Mouse (Mus musculus) gastrocnemius, adult 8-10 months (tissue): ENCODE data around the gene Vsig10l. TPM values are rescaled to one million over a fixed set of nuclear protein-coding genes. Genes with fewer than 3 reads are reported as not detected.

Experiments used
- DNase-seq, 2 experiments: peaks; one replicate each; pipeline ENCODE4 v3.0.0; 2022; ENCODE audit warnings: low spot score in 2 of 2
- total RNA-seq, 4 experiments: library from RNA; stranded (reverse); gene quantifications; 2 replicates each; pipeline ENCODE4 v1.2.4; 2022

Gene Vsig10l
- 1 to 10 TPM; 1.3 to 2.7 (median 1.7) TPM for total RNA-seq

DNA sequence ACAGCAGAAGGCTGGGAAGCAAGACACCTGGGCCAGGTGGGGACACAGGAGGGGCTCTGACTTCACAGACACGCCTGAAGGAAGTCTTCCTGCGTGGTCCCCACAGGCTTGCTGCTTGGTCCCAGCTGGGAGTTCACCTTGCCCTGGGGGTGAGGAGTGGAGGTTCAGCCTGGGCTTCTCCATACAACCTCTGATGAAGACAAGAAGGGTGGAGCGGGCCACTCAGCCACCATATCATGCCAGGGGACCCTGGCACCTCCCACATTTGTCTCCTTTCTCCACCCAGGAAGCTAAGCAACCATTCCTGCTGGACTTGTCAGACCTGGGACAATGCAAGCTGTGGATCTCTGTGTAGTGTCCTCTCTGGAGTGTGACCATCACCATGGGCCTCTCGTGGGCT lies at the start of gene Vsig10l:
Gene Vsig10l (plus strand): TSS at position 301 of the 400 bp plus-strand sequence.
- DNase-seq, result no peak

GRCm38 (mm10) chr7:43417298-43417697 lies 45.7 kb upstream of the Vsig10l start:
- no peak for DNase-seq

DNA sequence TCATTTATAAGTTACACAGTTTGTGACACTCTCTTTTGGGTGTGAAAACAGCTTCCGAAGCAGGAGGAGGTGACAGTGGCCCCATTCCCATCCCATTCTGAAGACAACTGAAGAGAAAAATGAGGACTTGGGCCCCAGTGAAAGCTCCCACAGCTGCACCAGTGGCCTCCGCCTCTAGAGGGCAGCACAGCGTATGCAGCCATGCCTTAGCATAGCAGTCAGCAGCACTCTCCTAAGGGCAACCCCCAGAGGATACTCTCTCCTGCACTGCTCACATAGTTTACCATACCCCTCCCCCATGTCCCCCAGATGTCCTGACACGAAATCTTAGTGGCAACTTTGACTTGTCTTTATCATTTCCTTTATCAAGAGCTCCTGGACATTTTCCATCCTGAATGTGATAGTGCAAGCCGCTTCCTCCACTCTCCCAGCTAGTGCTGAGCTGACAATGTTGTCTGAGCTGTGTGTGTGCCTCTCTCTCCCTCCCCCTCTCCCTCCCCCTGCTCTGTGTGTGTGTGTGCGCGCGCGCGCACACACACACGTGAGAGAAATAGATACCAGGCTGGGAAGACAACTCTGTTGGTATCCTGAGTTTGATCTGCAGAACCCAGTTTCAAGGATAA lies 39.8 kb upstream of the Vsig10l start:
- DNase-seq, result peak; percentile 62 to 71

GRCm38 (mm10) chr7:43423991-43424625 lies 38.8 kb upstream of the Vsig10l start:
- DNase-seq, result no peak

DNA sequence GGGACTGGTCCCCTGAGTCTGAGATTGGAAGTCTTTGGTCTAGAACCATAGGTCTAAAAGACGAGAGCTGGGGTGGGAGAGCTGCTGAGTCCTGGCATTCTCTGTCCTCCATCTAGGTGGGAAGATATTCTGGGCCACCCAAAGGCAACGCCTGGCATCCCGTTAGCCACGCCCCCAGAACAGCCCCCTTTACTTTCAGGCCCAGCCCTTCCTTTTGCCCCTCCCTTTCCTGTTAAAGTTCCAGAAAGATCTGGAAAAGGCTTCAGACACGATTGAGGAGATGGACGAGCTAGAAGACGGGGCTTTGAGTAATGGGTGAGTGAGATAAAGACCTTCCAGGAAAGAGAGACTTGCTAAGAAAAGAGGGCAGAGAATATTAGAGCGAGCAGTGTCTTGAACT lies 35.5 kb upstream of the Vsig10l start, which contains the start of gene Lim2:
Gene Lim2 (plus strand): TSS at position 265 of the 400 bp plus-strand sequence.
- no peak for DNase-seq

GRCm38 (mm10) chr7:43429500-43429899 lies 33.5 kb upstream of the Vsig10l start:
- DNase-seq, result no peak

- DNase-seq, result no peak
Observed at GRCm38 (mm10) chr7:43432891-43433290, 30.1 kb upstream of the Vsig10l start.

GRCm38 (mm10) chr7:43434676-43435075 lies 28.3 kb upstream of the Vsig10l start:
- DNase-seq, result no peak

DNA sequence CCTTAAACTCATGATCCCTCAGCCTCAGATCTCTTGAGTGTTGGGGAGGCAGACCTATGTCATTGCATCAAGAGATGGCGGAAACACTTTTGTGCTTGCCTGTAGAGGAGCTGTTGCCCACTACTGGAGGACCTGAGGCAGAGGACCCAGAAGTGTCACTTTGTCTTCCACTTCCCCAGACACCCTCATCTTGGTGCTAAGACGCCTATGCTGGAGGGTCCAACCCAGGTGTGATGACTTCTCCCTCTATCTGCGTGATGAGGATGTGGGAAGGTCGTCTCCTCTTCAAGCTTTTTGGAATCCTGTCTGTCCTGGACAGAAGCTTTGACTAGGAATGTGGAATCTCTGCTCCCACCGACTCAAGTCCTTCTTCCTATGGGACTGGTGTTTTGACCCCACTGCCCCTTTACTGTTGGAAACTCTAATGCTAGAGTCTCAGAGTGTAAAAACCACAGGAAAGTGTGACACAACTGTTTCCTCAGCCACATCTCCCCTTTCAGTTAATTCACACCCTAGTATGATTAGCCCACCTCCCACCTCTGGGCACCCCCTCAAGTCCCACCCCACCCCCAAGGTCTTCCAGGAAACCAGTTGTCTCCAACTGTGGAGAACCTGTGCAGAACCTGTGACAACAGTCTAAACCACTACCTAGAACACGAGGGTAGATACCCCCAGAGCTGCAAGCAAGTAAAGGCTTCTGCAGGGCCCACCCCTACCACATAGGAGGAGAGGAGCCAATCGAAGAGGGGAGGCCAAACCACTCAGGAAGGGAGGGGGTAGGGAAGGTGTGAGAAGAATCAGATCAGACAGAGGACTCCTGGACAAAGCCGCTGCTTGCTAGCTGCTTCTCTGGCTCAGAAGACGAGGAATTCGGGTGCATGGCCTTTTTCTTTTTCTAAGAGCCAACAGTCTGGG lies 26.4 kb upstream of the Vsig10l start, which contains the start of gene Nkg7:
Gene Nkg7 (plus strand): TSS at position 733 of the 915 bp plus-strand sequence.
- DNase-seq, result no peak

DNA sequence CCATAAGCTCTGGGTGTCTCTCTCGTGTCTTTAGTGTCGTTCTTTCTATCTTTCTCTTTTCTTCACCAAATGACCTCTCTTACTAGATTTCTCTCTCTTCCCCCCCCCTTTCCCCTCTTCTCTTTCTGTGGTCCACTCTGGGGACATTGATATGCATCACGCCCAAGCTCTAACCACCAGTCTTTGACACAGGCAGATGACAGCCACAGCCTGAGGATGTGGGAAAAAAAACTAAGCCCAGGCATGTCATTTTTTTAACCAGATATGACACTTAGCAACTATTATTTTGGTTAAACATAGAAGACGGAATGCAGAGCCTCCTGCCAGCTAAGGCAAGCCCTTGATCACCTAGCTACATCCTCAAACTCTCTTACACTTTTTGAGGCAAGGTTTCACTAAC lies 24.3 kb upstream of the Vsig10l start:
- no peak for DNase-seq

- no peak for DNase-seq
Observed at GRCm38 (mm10) chr7:43440482-43440881, 22.5 kb upstream of the Vsig10l start, which contains the start of gene Cldnd2. Cldnd2 (plus strand) TSS chr7:43440782.

DNA sequence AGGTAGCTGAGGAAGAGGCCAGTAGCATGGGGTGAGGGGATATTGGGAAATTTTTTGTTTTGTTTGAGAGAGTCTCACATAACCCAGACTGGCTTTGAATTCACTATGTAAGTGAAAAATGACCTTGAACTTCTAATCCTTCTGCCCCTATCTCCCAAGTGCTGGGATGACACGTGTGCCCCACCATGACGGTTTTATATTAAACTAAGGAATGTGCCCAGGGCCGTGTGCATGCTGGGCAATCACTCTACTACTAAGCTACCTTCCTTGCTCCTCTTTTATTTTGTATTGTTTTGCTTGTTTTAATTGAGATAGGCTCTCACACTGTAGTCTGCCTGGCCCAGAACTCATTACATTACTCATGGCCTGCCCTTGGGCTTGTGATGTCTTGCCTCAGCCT lies 21.9 kb upstream of the Vsig10l start:
- DNase-seq, result no peak

GRCm38 (mm10) chr7:43442684-43443083 lies 20.3 kb upstream of the Vsig10l start:
- DNase-seq, result no peak

GRCm38 (mm10) chr7:43443126-43443916 lies 19.6 kb upstream of the Vsig10l start:
- DNase-seq, result peak; percentile 73 to 74

GRCm38 (mm10) chr7:43443917-43444293 lies 19.0 kb upstream of the Vsig10l start, which contains the start of the genes Etfb and Gm45233:
Etfb (plus strand) TSS chr7:43444083.
Gm45233 (plus strand) TSS chr7:43444128.
- peak; percentile 92 to 96 for DNase-seq

DNA sequence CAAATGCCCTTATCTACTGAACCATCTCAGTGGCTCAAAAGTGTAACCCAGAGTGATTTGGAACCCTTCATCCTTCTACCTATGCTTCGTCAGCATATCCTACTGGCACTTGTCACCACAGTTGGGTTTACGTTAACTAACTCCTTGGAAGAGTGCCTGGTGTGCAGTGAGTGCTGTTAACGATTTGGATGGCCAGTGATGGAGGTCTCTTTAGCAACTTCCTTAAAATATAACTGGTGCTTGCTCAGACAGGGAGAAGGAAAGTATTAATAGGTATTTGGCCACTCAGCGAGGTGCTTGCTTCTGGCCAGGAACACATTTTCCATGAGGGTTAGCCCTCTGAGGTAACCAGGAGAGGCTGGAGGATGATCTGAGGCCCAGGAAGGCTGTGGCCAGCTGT lies 15.2 kb upstream of the Vsig10l start:
- no peak for DNase-seq

- DNase-seq, result no peak
Observed at GRCm38 (mm10) chr7:43448246-43448645, 14.7 kb upstream of the Vsig10l start.

GRCm38 (mm10) chr7:43449811-43450210 lies 13.1 kb upstream of the Vsig10l start:
- DNase-seq, result no peak

DNA sequence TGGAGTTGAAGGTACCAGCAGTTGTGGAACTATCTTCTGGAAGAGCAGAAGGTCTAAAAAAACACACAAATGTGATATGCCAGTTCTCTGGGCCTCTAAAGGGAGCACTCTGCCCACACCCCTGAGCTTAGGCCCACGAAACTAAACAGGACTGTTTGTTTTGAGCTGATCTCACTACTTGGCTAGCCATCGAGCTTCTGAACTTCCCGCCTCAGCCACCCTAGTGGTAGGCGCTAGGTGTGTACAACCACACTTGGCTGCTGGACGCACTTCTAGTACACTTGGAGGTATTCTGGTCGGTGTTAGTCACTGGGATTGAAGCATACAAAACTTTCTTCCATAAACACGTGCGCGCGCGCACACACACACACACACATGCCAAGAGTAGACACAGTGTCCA lies 11.2 kb upstream of the Vsig10l start:
- no peak for DNase-seq

DNA sequence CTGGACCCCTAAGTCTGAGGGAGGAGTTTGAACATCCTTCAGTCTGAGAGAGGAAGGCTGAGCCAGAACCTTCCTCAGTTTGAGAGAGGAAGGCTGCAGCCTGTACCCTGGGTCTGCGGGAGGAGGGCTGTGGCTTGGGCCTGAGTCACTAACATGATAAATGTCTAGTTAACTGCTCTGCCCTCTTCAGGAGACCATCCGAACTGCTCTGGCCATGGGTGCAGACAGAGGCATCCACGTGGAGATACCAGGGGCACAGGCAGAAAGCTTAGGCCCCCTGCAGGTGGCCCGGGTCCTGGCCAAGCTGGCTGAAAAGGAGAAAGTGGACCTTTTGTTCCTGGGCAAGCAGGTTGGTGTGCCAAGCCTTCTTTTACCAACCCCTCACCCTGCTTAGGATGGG lies 10.3 kb upstream of the Vsig10l start:
- no peak for DNase-seq
